Mouse (Mus musculus): Measurements from ENCODE around the gene Gpc2. TPM values are rescaled to one million over a fixed set of nuclear protein-coding genes. Genes with fewer than 3 reads are reported as not detected.

Gpc2 gene
- polyA plus RNA-seq, 1 experiment from 2014 or later: 34.9 TPM

DNA sequence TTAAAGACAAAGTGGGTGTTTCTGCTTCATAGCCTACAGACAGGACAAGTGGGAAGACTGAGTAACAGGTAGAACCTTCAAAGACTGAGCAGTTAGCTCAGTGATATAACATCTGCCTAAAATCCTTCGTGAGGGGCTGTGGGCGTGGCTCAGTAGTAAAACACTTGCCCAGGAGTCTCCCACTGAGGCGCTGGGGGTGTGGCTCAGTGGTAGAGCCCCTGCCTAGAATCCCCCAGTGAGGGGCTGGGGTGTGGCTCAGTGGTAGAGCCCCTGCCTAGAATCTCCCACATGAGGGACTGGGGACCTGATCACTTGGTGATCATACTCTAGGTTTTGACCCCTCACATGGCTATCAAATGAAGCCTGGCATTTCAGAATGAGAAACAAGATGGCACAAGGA is 21.7 kb downstream of the Gpc2 start:
- Histone ChIP-seq H3K4me1 (ENCODE audit: control insufficient read depth, insufficient read depth, low read length) (peaks cover 11% of the 10 kb centered on the region), H3K9me3 (replicated peaks; ENCODE audit: control insufficient read depth, low read length) (no peaks in the 10 kb centered on the region), H3K36me3 (ENCODE audit: control insufficient read depth, insufficient read depth, low read length) (peaks cover 39% of the 10 kb centered on the region), H3K27me3 (replicated peaks; ENCODE audit: control insufficient read depth, insufficient read depth, low read length) (no peaks in the 10 kb centered on the region; the same call in 1 of the 2 replicates), H3K4me3 (ENCODE audit: low read depth, low read length) (no peak overlapping the region), H3K4me2 (ENCODE audit: low read length) (no peak overlapping the region), H3K9ac (ENCODE audit: low read length) (no peak overlapping the region), H3K27ac (ENCODE audit: low read depth, low read length) (no peak overlapping the region)
- no peak for DNase-seq (ENCODE audit: low spot score)
- ATAC-seq: no peak
- WGBS: 80% methylated on average over 3 of the region's 3 CpGs

- H3K9ac ChIP-seq (ENCODE audit: low read length): no peak overlapping the region
- 91% methylated on average over 4 of the region's 4 CpGs for WGBS
These were observed 22.2 kb downstream of the Gpc2 start for GRCm38 (mm10) chr5:138257585-138257978.

DNA sequence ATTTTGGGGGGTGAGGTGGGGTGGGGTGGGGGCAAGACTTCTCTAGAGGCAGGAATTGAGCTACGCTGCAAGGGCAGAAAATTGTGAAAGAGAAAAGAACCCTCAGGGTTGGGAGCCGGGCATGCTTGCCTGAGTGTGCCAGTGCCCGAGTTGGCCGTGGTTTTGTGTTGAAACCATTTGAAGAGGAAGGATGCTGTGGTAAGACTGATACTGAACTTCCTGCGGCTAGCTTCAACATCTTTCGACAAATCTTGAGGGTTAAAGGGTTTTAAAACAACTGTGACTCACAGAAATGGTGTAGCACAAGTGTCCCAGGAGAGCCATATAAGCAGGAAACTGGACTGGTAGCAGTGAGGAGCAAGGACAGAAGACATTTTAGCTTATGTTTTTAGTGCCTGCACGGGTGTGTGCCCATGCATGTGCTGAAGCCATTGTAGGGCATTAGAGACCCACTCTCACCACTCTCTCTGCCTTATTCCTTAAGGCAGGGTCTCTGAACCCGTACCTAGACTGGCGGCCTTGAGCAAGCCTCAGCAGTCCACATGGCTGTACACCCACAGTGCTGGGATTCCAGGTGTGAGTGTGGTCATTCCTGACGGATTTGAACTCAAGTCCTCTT is 22.7 kb downstream of the Gpc2 start:
- Histone ChIP-seq H3K9ac (ENCODE audit: low read length) (no peak overlapping the region), H3K27me3 (replicated peaks; ENCODE audit: control insufficient read depth, insufficient read depth, low read length) (no peaks in the 10 kb centered on the region; the same call in 1 of the 2 replicates), H3K4me1 (ENCODE audit: control insufficient read depth, insufficient read depth, low read length) (peaks cover 8% of the 10 kb centered on the region), H3K4me3 (ENCODE audit: low read depth, low read length) (no peak overlapping the region), H3K36me3 (ENCODE audit: control insufficient read depth, insufficient read depth, low read length) (peaks cover 39% of the 10 kb centered on the region), H3K27ac (ENCODE audit: low read depth, low read length) (no peak overlapping the region), H3K9me3 (replicated peaks; ENCODE audit: control insufficient read depth, low read length) (no peaks in the 10 kb centered on the region), H3K4me2 (ENCODE audit: low read length) (no peak overlapping the region; the same call in 1 of the 2 replicates)
- ATAC-seq (no peak), DNase-seq (ENCODE audit: low spot score) (no peak)
- WGBS: 88% methylated on average over 10 of the region's 10 CpGs

More at GRCm38 (mm10) chr5:138257585-138257978, 22.2 kb downstream of the Gpc2 start:
- peaks cover 8% of the 10 kb centered on the region for H3K4me1 ChIP-seq (ENCODE audit: control insufficient read depth, insufficient read depth, low read length)
- H3K27me3 ChIP-seq (replicated peaks; ENCODE audit: control insufficient read depth, insufficient read depth, low read length): no peaks in the 10 kb centered on the region; the same call in 1 of the 2 replicates
- H3K9me3 ChIP-seq (replicated peaks; ENCODE audit: control insufficient read depth, low read length): no peaks in the 10 kb centered on the region
- no peak overlapping the region for H3K4me3 ChIP-seq (ENCODE audit: low read depth, low read length)
- H3K4me2 ChIP-seq (ENCODE audit: low read length): no peak overlapping the region
- H3K27ac ChIP-seq (ENCODE audit: low read depth, low read length): no peak overlapping the region
- no peak for ATAC-seq
- no peak for DNase-seq (ENCODE audit: low spot score)
- peaks cover 39% of the 10 kb centered on the region for H3K36me3 ChIP-seq (ENCODE audit: control insufficient read depth, insufficient read depth, low read length)

DNA sequence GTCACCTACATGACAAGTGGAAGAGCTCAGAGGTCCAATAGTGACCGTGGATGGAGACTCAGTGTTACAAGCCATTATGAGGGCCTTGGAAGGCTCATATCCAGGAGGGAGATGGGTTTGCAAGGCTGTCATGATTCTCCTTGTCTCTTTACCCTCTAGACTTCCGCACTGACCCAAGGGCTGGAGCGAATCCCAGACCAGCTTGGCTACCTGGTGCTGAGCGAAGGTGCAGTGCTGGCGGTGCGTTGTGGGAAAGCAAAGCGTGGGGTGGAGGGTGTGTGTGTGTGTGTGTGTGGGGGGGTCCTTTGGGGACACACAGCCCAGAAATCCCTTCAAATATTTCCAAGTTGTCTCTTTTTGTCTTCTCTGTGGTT is 23.7 kb downstream of the Gpc2 start:
- H3K27ac ChIP-seq (ENCODE audit: low read depth, low read length): peak overlapping the region; percentile 63
- DNase-seq (ENCODE audit: low spot score) (no peak), ATAC-seq (no peak)
- H3K4me1 ChIP-seq (ENCODE audit: control insufficient read depth, insufficient read depth, low read length): peaks cover 8% of the 10 kb centered on the region
- H3K36me3 ChIP-seq (ENCODE audit: control insufficient read depth, insufficient read depth, low read length): peaks cover 29% of the 10 kb centered on the region
- peak overlapping the region; percentile 63 for H3K4me3 ChIP-seq (ENCODE audit: low read depth, low read length)
- no peaks in the 10 kb centered on the region; the same call in 1 of the 2 replicates for H3K27me3 ChIP-seq (replicated peaks; ENCODE audit: control insufficient read depth, insufficient read depth, low read length)
- no peaks in the 10 kb centered on the region for H3K9me3 ChIP-seq (replicated peaks; ENCODE audit: control insufficient read depth, low read length)
- H3K9ac ChIP-seq (ENCODE audit: low read length): peak overlapping the region; percentile 61
- 19% methylated on average over 7 of the region's 7 CpGs for WGBS
- peak overlapping the region; percentile 52 for H3K4me2 ChIP-seq (ENCODE audit: low read length)

- Histone ChIP-seq H3K4me2 (ENCODE audit: low read length) (peak within 1 kb of the TSS; percentile 52), H3K9me3 (replicated peaks; ENCODE audit: control insufficient read depth, low read length) (no peaks in the 10 kb centered on the region), H3K27me3 (replicated peaks; ENCODE audit: control insufficient read depth, insufficient read depth, low read length) (no peaks in the 10 kb centered on the region; the same call in 1 of the 2 replicates), H3K36me3 (ENCODE audit: control insufficient read depth, insufficient read depth, low read length) (peaks cover 24% of the 10 kb centered on the region), H3K4me3 (ENCODE audit: low read depth, low read length) (peak within 1 kb of the TSS; percentile 63), H3K9ac (ENCODE audit: low read length) (peak within 1 kb of the TSS; percentile 61), H3K4me1 (ENCODE audit: control insufficient read depth, insufficient read depth, low read length) (peaks cover 8% of the 10 kb centered on the region), H3K27ac (ENCODE audit: low read depth, low read length) (peak within 1 kb of the TSS; percentile 63)
- ATAC-seq (peak; percentile 100), DNase-seq (ENCODE audit: low spot score) (peak; percentile 98)
- under 1% methylated on average over 38 of the region's 38 CpGs for WGBS
These were observed 24.3 kb downstream of the Gpc2 start, which contains the start of gene Lamtor4 for GRCm38 (mm10) chr5:138255353-138256093. Gene Lamtor4, plus strand, starts transcription at chr5:138255482.

DNA sequence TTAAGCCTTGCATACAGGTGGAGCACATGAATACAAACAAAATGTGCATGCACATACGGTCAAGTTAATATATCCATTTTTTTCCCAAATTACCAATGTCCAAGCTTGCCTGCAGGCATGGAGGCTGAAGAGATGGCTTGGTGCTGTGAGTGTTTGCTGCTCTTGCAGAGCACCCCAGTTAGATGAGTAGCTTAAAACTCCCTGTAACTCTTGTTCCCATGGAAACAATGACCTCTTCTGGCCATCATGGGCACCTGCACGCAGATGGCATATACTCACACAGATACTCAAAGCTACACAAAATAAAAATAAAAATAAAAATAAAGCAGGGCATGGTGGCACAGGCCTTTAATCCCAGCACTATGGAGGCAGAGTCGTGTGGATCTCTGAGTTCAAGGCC is 26.7 kb downstream of the Gpc2 start:
- Histone ChIP-seq H3K4me3 (ENCODE audit: low read depth, low read length) (no peak overlapping the region), H3K9me3 (replicated peaks; ENCODE audit: control insufficient read depth, low read length) (no peaks in the 10 kb centered on the region), H3K36me3 (ENCODE audit: control insufficient read depth, insufficient read depth, low read length) (no peaks in the 10 kb centered on the region; the same call in 1 of the 2 replicates), H3K27ac (ENCODE audit: low read depth, low read length) (no peak overlapping the region), H3K9ac (ENCODE audit: low read length) (no peak overlapping the region), H3K4me1 (ENCODE audit: control insufficient read depth, insufficient read depth, low read length) (peaks cover 8% of the 10 kb centered on the region), H3K27me3 (replicated peaks; ENCODE audit: control insufficient read depth, insufficient read depth, low read length) (no peaks in the 10 kb centered on the region; the same call in 1 of the 2 replicates), H3K4me2 (ENCODE audit: low read length) (no peak overlapping the region)
- DNase-seq (ENCODE audit: low spot score) (no peak), ATAC-seq (no peak)
- WGBS: 96% methylated on average over 3 of the region's 3 CpGs

DNA sequence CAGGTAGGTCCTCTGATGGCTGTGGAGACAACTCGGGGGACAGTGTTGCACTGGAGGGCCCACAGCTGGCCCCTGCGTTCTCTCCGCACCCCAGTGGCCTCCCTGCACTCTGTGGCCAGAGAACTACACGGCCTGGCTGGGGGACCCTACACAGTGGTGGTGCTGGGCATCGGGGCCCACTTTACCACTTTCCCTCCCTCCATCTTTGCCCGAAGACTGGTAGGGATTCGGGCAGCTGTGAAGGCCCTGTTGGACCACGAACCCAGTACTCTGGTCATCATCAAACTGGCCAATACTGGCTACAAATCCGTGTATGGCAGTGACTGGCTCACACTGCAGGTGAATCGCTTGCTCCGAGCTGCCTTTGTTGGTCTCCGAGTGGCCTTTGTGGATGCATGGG is 28.7 kb downstream of the Gpc2 start:
- H3K36me3 ChIP-seq (ENCODE audit: control insufficient read depth, insufficient read depth, low read length): no peaks in the 10 kb centered on the region
- H3K4me3 ChIP-seq (ENCODE audit: low read depth, low read length): no peak overlapping the region
- WGBS: 82% methylated on average over 12 of the region's 12 CpGs
- H3K27ac ChIP-seq (ENCODE audit: low read depth, low read length): no peak overlapping the region
- no peak for DNase-seq (ENCODE audit: low spot score)
- no peak for ATAC-seq
- no peaks in the 10 kb centered on the region; the same call in 1 of the 2 replicates for H3K27me3 ChIP-seq (replicated peaks; ENCODE audit: control insufficient read depth, insufficient read depth, low read length)
- H3K4me1 ChIP-seq (ENCODE audit: control insufficient read depth, insufficient read depth, low read length): peaks cover 4% of the 10 kb centered on the region
- no peak overlapping the region for H3K9ac ChIP-seq (ENCODE audit: low read length)
- H3K9me3 ChIP-seq (replicated peaks; ENCODE audit: control insufficient read depth, low read length): no peaks in the 10 kb centered on the region
- no peak overlapping the region for H3K4me2 ChIP-seq (ENCODE audit: low read length)

- no peak for DNase-seq (ENCODE audit: low spot score)
- Histone ChIP-seq H3K4me2 (ENCODE audit: low read length) (no peak overlapping the region), H3K4me1 (ENCODE audit: control insufficient read depth, insufficient read depth, low read length) (no peaks in the 10 kb centered on the region), H3K27ac (ENCODE audit: low read depth, low read length) (no peak overlapping the region), H3K9ac (ENCODE audit: low read length) (no peak overlapping the region), H3K27me3 (replicated peaks; ENCODE audit: control insufficient read depth, insufficient read depth, low read length) (no peaks in the 10 kb centered on the region), H3K4me3 (ENCODE audit: low read depth, low read length) (no peak overlapping the region), H3K9me3 (replicated peaks; ENCODE audit: control insufficient read depth, low read length) (no peaks in the 10 kb centered on the region), H3K36me3 (ENCODE audit: control insufficient read depth, insufficient read depth, low read length) (no peaks in the 10 kb centered on the region)
- WGBS: 58% methylated on average over 2 of the region's 2 CpGs
- no peak for ATAC-seq
These were observed 38.3 kb downstream of the Gpc2 start for GRCm38 (mm10) chr5:138241511-138241910.

DNA sequence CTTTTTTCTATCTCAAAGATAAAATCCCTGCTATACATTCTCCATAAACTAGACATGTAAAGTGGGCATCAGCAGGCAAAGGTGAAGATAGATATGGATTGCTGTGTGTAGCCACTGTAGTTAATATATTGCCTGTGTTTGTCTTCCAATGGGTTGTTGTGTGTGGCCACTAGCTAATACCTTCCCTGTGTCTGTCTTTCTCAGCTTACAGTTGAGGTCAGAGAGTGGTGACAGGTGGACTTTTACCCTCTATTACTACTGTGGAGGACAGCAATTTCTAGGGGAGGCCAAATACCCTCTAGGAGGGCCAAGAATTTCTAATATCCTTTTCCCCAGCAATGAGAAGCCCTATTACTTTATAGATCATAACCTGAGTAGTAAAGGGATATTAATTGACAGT is 45.6 kb downstream of the Gpc2 start:
- Histone ChIP-seq H3K27me3 (replicated peaks; ENCODE audit: control insufficient read depth, insufficient read depth, low read length) (no peaks in the 10 kb centered on the region), H3K9me3 (replicated peaks; ENCODE audit: control insufficient read depth, low read length) (no peaks in the 10 kb centered on the region), H3K27ac (ENCODE audit: low read depth, low read length) (no peak overlapping the region), H3K4me2 (ENCODE audit: low read length) (no peak overlapping the region), H3K36me3 (ENCODE audit: control insufficient read depth, insufficient read depth, low read length) (no peaks in the 10 kb centered on the region), H3K9ac (ENCODE audit: low read length) (no peak overlapping the region), H3K4me1 (ENCODE audit: control insufficient read depth, insufficient read depth, low read length) (no peaks in the 10 kb centered on the region), H3K4me3 (ENCODE audit: low read depth, low read length) (no peak overlapping the region)
- ATAC-seq (no peak), DNase-seq (ENCODE audit: low spot score) (no peak)

Measured in forebrain, embryonic 14.5 days (tissue).